In genomic region chr8:3593470-3593869, GRCm38 (mm10) we compare ENCODE assay signal across 14 mouse cellular contexts. TPM values are rescaled to one million over a fixed set of nuclear protein-coding genes. Genes with fewer than 3 reads are reported as not detected.
DNase-seq lines count a peak whose midpoint lies in the region; ATAC-seq lines count a peak whose summit lies in the region.
"Had no signal": no experiment of that assay in that cellular context is flagged by ENCODE, and none has a peak within 500 bp of the region (broad histone marks: within the 10 kb centered on the region; RNA-seq: fewer than 3 reads in every experiment).

No protein-coding gene starts in this region.

- no peak overlapping the region for H3K9ac ChIP-seq in kidney, embryonic 15.5 days
- H3K9ac ChIP-seq: embryonic facial prominence, embryonic 13.5 days; forebrain, embryonic 15.5 days; limb, embryonic 15.5 days had no signal

- DNase-seq in kidney, adult 9 months = peak; percentile 47
- peak; percentile 28 for DNase-seq in ZHBTc4 (ENCODE audit: low read depth, low spot score)
- DNase-seq in adrenal gland, postnatal 36 days = peak; percentile 43 to 65
- DNase-seq in kidney, postnatal 36 days = peak; percentile 20 to 68
- DNase-seq in c-Kit-positive CD71-positive TER-119-positive erythroid progenitor cells, embryonic 14.5 days (ENCODE audit: low spot score) = no peak
- DNase-seq in layer of hippocampus, adult 8-10 months (ENCODE audit: low spot score in 2 of 2) = no peak
- DNase-seq: layer of hippocampus, postnatal 36 days; right cerebral cortex, postnatal 4 days; thymus, adult 18-20 months had no signal

- no peaks in the 10 kb centered on the region for H3K27me3 ChIP-seq in kidney, embryonic 15.5 days
- H3K27me3 ChIP-seq: embryonic facial prominence, embryonic 13.5 days; forebrain, embryonic 15.5 days; limb, embryonic 15.5 days had no signal

- no peak for ATAC-seq in kidney, embryonic 15.5 days (replicated peaks; ENCODE audit: low FRiP score)
- ATAC-seq: forebrain, embryonic 15.5 days had no signal

- no peak overlapping the region for H3K4me3 ChIP-seq in kidney, embryonic 15.5 days (replicated peaks)
- H3K4me3 ChIP-seq: embryonic facial prominence, embryonic 13.5 days; forebrain, embryonic 15.5 days; limb, embryonic 15.5 days had no signal

- peaks cover 3% of the 10 kb centered on the region; the same call in 1 of the 2 replicates for H3K4me1 ChIP-seq in kidney, embryonic 15.5 days
- H3K4me1 ChIP-seq: limb, embryonic 15.5 days had no signal

- WGBS in kidney, embryonic 15.5 days = 66% methylated on average over 3 of the region's 3 CpGs

- no peak overlapping the region for H3K4me2 ChIP-seq in kidney, embryonic 15.5 days
- H3K4me2 ChIP-seq: embryonic facial prominence, embryonic 13.5 days; forebrain, embryonic 15.5 days; limb, embryonic 15.5 days had no signal

- peaks cover 2% of the 10 kb centered on the region; the same call in 1 of the 2 replicates for H3K36me3 ChIP-seq in kidney, embryonic 15.5 days

- H3K27ac ChIP-seq in kidney, embryonic 15.5 days = no peak overlapping the region
- H3K27ac ChIP-seq: embryonic facial prominence, embryonic 13.5 days; forebrain, embryonic 15.5 days; limb, embryonic 15.5 days had no signal

- H3K9me3 ChIP-seq in kidney, embryonic 15.5 days (replicated peaks) = no peaks in the 10 kb centered on the region
- H3K9me3 ChIP-seq: embryonic facial prominence, embryonic 13.5 days; forebrain, embryonic 15.5 days; limb, embryonic 15.5 days had no signal

RNA-seq across cellular contexts. Expression of gene Camsap3, which starts 6.4 kb away (rescaled TPM):
- 14.1 and 15.8 TPM in 2 replicates for polyA plus RNA-seq in kidney, embryonic 15.5 days (2015; fragmentation: Nextera tagmentation; extraction: Ambion mirVana)
- total RNA-seq in adrenal gland, postnatal 36 days (2021) = 1 to 10 TPM; 5.5 to 5.6 TPM
- total RNA-seq in layer of hippocampus, adult 8-10 months (2022) = 10 to 100 TPM; 31.9 to 34.0 (median 32.6) TPM

RNA-seq across cellular contexts. Expression of gene C330021F23Rik, which starts 25.7 kb away (rescaled TPM):
- 7.5 and 8.3 TPM in 2 replicates for polyA plus RNA-seq in kidney, embryonic 15.5 days (2015; fragmentation: Nextera tagmentation; extraction: Ambion mirVana)
- total RNA-seq in adrenal gland, postnatal 36 days (2021) = under 1 TPM in 1 of 2 experiments, not detected in 1; 0.23 TPM
- under 1 TPM in 1 of 4 experiments, not detected in 3; 0.56 TPM for total RNA-seq in layer of hippocampus, adult 8-10 months (2022)
- total RNA-seq: layer of hippocampus, postnatal 36 days had no signal

RNA-seq across cellular contexts. Expression of gene Xab2, which starts 27.6 kb away (rescaled TPM):
- polyA plus RNA-seq in kidney, embryonic 15.5 days (2015; fragmentation: Nextera tagmentation; extraction: Ambion mirVana) = 60.4 and 65.0 TPM in 2 replicates
- total RNA-seq in adrenal gland, postnatal 36 days (2021) = 10 to 100 TPM; 36.0 to 40.7 TPM
- 10 to 100 TPM; 39.1 to 45.9 (median 41.4) TPM for total RNA-seq in layer of hippocampus, adult 8-10 months (2022)

RNA-seq across cellular contexts. Expression of gene Pet100, which starts 27.9 kb away (rescaled TPM):
- polyA plus RNA-seq in kidney, embryonic 15.5 days (2015; fragmentation: Nextera tagmentation; extraction: Ambion mirVana) = 108 and 116 TPM in 2 replicates
- 100 to 1,000 TPM; 113 to 119 TPM for total RNA-seq in adrenal gland, postnatal 36 days (2021)
- 100 to 1,000 TPM in 1 of 4 experiments, 10 to 100 TPM in 3; 42.2 to 100 (median 80.9) TPM for total RNA-seq in layer of hippocampus, adult 8-10 months (2022)

RNA-seq across cellular contexts. Expression of gene Pcp2, which starts 31.9 kb away (rescaled TPM):
- polyA plus RNA-seq in kidney, embryonic 15.5 days (2015; fragmentation: Nextera tagmentation; extraction: Ambion mirVana) = 0.34 and 0.48 TPM in 2 replicates
- not detected for total RNA-seq in adrenal gland, postnatal 36 days (2021)
- total RNA-seq in layer of hippocampus, adult 8-10 months (2022) = not detected
- total RNA-seq: heart, adult 18-20 months had no signal

Comparison
In these comparisons a context has a peak if more than half of its experiments do, and no peak if none do; other contexts are left out.
1. DNase-seq: peak in kidney, adult 9 months (single experiment), ZHBTc4 (single experiment), adrenal gland, postnatal 36 days (2 of 2) and kidney, postnatal 36 days (2 of 2); none in c-Kit-positive CD71-positive TER-119-positive erythroid progenitor cells, embryonic 14.5 days (single experiment) and layer of hippocampus, adult 8-10 months (0 of 2).
2. RNA of gene Camsap3, which starts 6.4 kb away (total RNA-seq): 31.9 to 34.0 TPM in layer of hippocampus, adult 8-10 months; 5.5 to 5.6 TPM in adrenal gland, postnatal 36 days; every median in the first group is over 4 times any median in the second.